Comparison of ENCODE assay signal across 9 mouse cellular contexts in the genomic region with DNA sequence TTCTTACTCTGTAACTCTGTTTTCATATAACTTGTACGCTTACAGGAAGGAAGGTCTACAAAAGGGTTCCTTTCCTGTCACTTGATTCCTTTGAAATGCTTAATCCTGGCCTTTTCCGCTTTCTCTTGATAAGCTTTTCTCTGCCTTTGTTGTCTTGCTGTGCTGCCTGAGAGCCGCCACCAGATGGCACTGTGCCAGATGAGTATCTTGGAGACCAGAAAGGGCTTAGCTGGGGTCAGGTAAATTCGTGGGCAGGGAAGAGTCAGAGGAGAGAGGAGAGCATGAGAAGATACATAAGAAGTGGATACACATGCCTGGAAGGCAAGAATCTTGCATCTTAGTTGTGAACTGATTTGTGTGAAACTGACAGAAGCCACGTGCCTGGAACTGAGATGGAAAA. TPM values are rescaled to one million over a fixed set of nuclear protein-coding genes. Genes with fewer than 3 reads are reported as not detected.
DNase-seq lines count a peak whose midpoint lies in the region; ATAC-seq and TF ChIP-seq lines count a peak whose summit lies in the region.
"Had no signal": no experiment of that assay in that cellular context is flagged by ENCODE, and none has a peak within 500 bp of the region (broad histone marks: within the 10 kb centered on the region; RNA-seq: fewer than 3 reads in every experiment).

No protein-coding gene starts in this region.

- no peaks in the 10 kb centered on the region for H3K27me3 ChIP-seq in liver, adult 2 months (ENCODE audit: control insufficient read depth, insufficient read depth, low read length)
- H3K27me3 ChIP-seq in liver, embryonic 12.5 days (replicated peaks): no peaks in the 10 kb centered on the region
- H3K27me3 ChIP-seq in forebrain, embryonic 12.5 days: peaks cover 4% of the 10 kb centered on the region; the same call in 1 of the 2 replicates
- H3K27me3 ChIP-seq in kidney, embryonic 14.5 days (ENCODE audit: control insufficient read depth, insufficient read depth, low read length): no peaks in the 10 kb centered on the region
- H3K27me3 ChIP-seq in lung, postnatal 0 days (replicated peaks; ENCODE audit: insufficient read depth, low read length): no peaks in the 10 kb centered on the region

- TF ChIP-seq CTCF in liver, adult 2 months (IDR thresholded peaks at IDR 0.05; ENCODE audit: low read depth, low read length): peak; percentile 60
- TF ChIP-seq CTCF in lung, postnatal 0 days (IDR thresholded peaks at IDR 0.05): peak; percentile 88

- H3K4me1 ChIP-seq in liver, adult 2 months (ENCODE audit: control insufficient read depth, insufficient read depth, low read length): peaks cover 2% of the 10 kb centered on the region; the same call in 1 of the 2 replicates
- no peaks in the 10 kb centered on the region for H3K4me1 ChIP-seq in liver, embryonic 12.5 days
- 0 out of 2 replicates have a peak, but pooled peaks cover 5% of the 10 kb centered on the region for H3K4me1 ChIP-seq in forebrain, embryonic 12.5 days
- H3K4me1 ChIP-seq in kidney, embryonic 14.5 days (ENCODE audit: control insufficient read depth, insufficient read depth, low read length): 0 out of 2 replicates have a peak, but pooled peaks cover 2% of the 10 kb centered on the region
- no peaks in the 10 kb centered on the region for H3K4me1 ChIP-seq in lung, postnatal 0 days (ENCODE audit: insufficient read depth, low read depth, low read length)

- no peak for TF ChIP-seq EP300 in lung, postnatal 0 days (IDR thresholded peaks at IDR 0.05)

- H3K27ac ChIP-seq in liver, adult 2 months (replicated peaks; ENCODE audit: insufficient read depth, low read depth, low read length): no peak overlapping the region
- no peak overlapping the region for H3K27ac ChIP-seq in liver, embryonic 12.5 days
- no peak overlapping the region for H3K27ac ChIP-seq in forebrain, embryonic 12.5 days
- no peak overlapping the region for H3K27ac ChIP-seq in kidney, embryonic 14.5 days (ENCODE audit: low read depth, low read length)
- H3K27ac ChIP-seq in lung, postnatal 0 days (ENCODE audit: low read length): no peak overlapping the region

- H3K9ac ChIP-seq in liver, adult 2 months (ENCODE audit: low read depth, low read length): no peak overlapping the region
- no peak overlapping the region for H3K9ac ChIP-seq in liver, embryonic 12.5 days
- H3K9ac ChIP-seq in forebrain, embryonic 12.5 days: no peak overlapping the region
- H3K9ac ChIP-seq in kidney, embryonic 14.5 days (ENCODE audit: low read depth, low read length): no peak overlapping the region
- H3K9ac ChIP-seq in lung, postnatal 0 days (replicated peaks; ENCODE audit: low read depth): no peak overlapping the region

- H3K4me3 ChIP-seq in liver, adult 2 months (ENCODE audit: insufficient read depth, low read depth, low read length): no peak overlapping the region
- H3K4me3 ChIP-seq in liver, embryonic 12.5 days: no peak overlapping the region
- H3K4me3 ChIP-seq in forebrain, embryonic 12.5 days (replicated peaks): no peak overlapping the region
- no peak overlapping the region for H3K4me3 ChIP-seq in kidney, embryonic 14.5 days (ENCODE audit: low read length)
- H3K4me3 ChIP-seq in lung, postnatal 0 days (ENCODE audit: low read depth, low read length): no peak overlapping the region
- H3K4me3 ChIP-seq: myocyte had no signal

- WGBS in liver, adult 2 months: 19% methylated on average over 5 of the region's 5 CpGs
- 15% methylated on average over 5 of the region's 5 CpGs for whole genome bisulfite sequencing in liver, embryonic 12.5 days (ENCODE audit: insufficient replicate concordance)
- 10% methylated on average over 5 of the region's 5 CpGs for WGBS in forebrain, embryonic 12.5 days
- WGBS in kidney, embryonic 14.5 days: 19% methylated on average over 5 of the region's 5 CpGs
- 14% methylated on average over 5 of the region's 5 CpGs for WGBS in lung, postnatal 0 days

- H3K9me3 ChIP-seq in liver, embryonic 12.5 days (replicated peaks): no peaks in the 10 kb centered on the region
- H3K9me3 ChIP-seq in forebrain, embryonic 12.5 days: no peaks in the 10 kb centered on the region
- no peaks in the 10 kb centered on the region for H3K9me3 ChIP-seq in kidney, embryonic 14.5 days (ENCODE audit: control insufficient read depth, low read length)
- H3K9me3 ChIP-seq in lung, postnatal 0 days (ENCODE audit: low read length): no peaks in the 10 kb centered on the region

- no peak for ATAC-seq in liver, embryonic 12.5 days
- ATAC-seq in forebrain, embryonic 12.5 days (ENCODE audit: low FRiP score): peak; percentile 55; the same call in 1 of the 2 replicates
- ATAC-seq in kidney, embryonic 14.5 days (ENCODE audit: low FRiP score, low TSS enrichment): 0 out of 2 replicates have a peak, but pooled peaks have one; percentile 28
- peak; percentile 17; the same call in 1 of the 2 replicates for ATAC-seq in lung, postnatal 0 days

- H3K79me2 ChIP-seq in liver, adult 2 months (ENCODE audit: control insufficient read depth, insufficient read depth, low read length): no peaks in the 10 kb centered on the region

- no peak for TF ChIP-seq POLR2A in liver, adult 2 months (IDR thresholded peaks at IDR 0.05; ENCODE audit: extremely low read depth, insufficient read depth, low read length)

- H3K36me3 ChIP-seq in liver, adult 2 months (ENCODE audit: control insufficient read depth, insufficient read depth, low read length): no peaks in the 10 kb centered on the region
- H3K36me3 ChIP-seq in liver, embryonic 12.5 days: no peaks in the 10 kb centered on the region
- no peaks in the 10 kb centered on the region for H3K36me3 ChIP-seq in forebrain, embryonic 12.5 days (replicated peaks)
- no peaks in the 10 kb centered on the region for H3K36me3 ChIP-seq in kidney, embryonic 14.5 days (ENCODE audit: control insufficient read depth, insufficient read depth, low read length)
- no peaks in the 10 kb centered on the region for H3K36me3 ChIP-seq in lung, postnatal 0 days (ENCODE audit: insufficient read depth, low read length)

- DNase-seq in liver, adult 2 months (ENCODE audit: extremely low read depth, low read depth, low spot score): peak; percentile 14
- peak; percentile 78 to 80 for DNase-seq in adrenal gland, postnatal 36 days
- DNase-seq in lung, postnatal 0 days (ENCODE audit: low spot score): peak; percentile 63
- peak; percentile 59 to 67 for DNase-seq in right cerebral cortex, adult 2 months (ENCODE audit: low spot score in 2 of 2)
- DNase-seq in yolk sac, embryonic 10.5 days (ENCODE audit: low spot score): peak; percentile 48

- H3K4me2 ChIP-seq in liver, embryonic 12.5 days: no peak overlapping the region
- H3K4me2 ChIP-seq in forebrain, embryonic 12.5 days: no peak overlapping the region
- H3K4me2 ChIP-seq in kidney, embryonic 14.5 days (replicated peaks; ENCODE audit: low read depth, low read length): no peak overlapping the region
- H3K4me2 ChIP-seq in lung, postnatal 0 days (replicated peaks; ENCODE audit: low read depth, low read length): no peak overlapping the region

RNA-seq across cellular contexts. Expression of a gene that starts 11.5 kb away (rescaled TPM):
- not detected in 2 replicates for total RNA-seq in liver, adult 2 months (2014; rRNA removed)
- polyA plus RNA-seq in liver, adult 2 months (2012; rRNA removed): 0.02 TPM in 1 of 2 replicates, not detected in the other
- polyA plus RNA-seq in liver, embryonic 12.5 days (2016; fragmentation: Nextera tagmentation; extraction: Ambion mirVana): 0.57 and 0.63 TPM in 2 replicates
- 1 to 10 TPM in 1 of 2 experiments, under 1 TPM in 1; 0.43 to 1.3 TPM for total RNA-seq in adrenal gland, postnatal 36 days (2021)
- polyA plus RNA-seq in forebrain, embryonic 12.5 days (2016; fragmentation: Nextera tagmentation; extraction: Ambion mirVana): 45.9 and 55.9 TPM in 2 replicates
- polyA plus RNA-seq in kidney, embryonic 14.5 days (2014; fragmentation: Nextera tagmentation; extraction: Ambion mirVana): 12.6 and 18.7 TPM in 2 replicates
- 3.5 and 4.4 TPM in 2 replicates for polyA plus RNA-seq in lung, postnatal 0 days (2015; fragmentation: Nextera tagmentation; extraction: Ambion mirVana)

Comparison
In these comparisons a context has a peak if more than half of its experiments do, and no peak if none do; other contexts are left out.
1. DNase-seq: peak in every context shown above with its lines; median percentile 79 in adrenal gland, postnatal 36 days; 63 in lung, postnatal 0 days; 63 in right cerebral cortex, adult 2 months; 48 in yolk sac, embryonic 10.5 days; 14 in liver, adult 2 months.